Mouse (Mus musculus): ENCODE results near the gene Tnrc6c.

DNA sequence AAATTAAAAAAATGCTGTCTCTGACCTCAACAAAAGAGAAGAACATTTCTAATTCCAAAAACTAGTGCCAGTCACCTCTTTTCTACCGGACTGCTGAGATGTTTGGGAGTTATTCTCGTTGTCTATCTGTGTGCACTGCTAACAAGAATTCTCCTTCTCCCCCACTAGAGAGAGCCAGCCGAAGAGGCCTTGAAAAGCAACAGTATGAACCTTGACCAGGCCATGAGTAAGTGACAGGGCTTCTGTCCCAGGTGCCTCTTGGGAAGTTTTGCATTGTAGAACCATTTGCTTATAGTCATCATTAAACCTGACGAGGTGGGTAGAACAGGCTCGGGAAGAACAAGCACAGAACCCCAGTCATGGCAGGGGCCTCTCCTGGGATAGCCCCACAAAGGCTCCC is 84.0 kb downstream of the Tnrc6c start:
- TF ChIP-seq CHD2 (IDR thresholded peaks at IDR 0.05; ENCODE audit: low read length) (no peak), CTCF (conservative IDR thresholded peaks at IDR 0.05 in 1 of 2, IDR thresholded peaks at IDR 0.05 in 1 of 2; ENCODE audit: low read depth in 2 of 2, low read length in 2 of 2) (no peak), EP300 (IDR thresholded peaks at IDR 0.05; ENCODE audit: low read length) (no peak), MXI1 (IDR thresholded peaks at IDR 0.05; ENCODE audit: low read depth, low read length) (no peak), UBTF (IDR thresholded peaks at IDR 0.05; ENCODE audit: low read depth, low read length) (no peak), MAZ (IDR thresholded peaks at IDR 0.05; ENCODE audit: low read depth, low read length) (no peak), GABPA (IDR thresholded peaks at IDR 0.05; ENCODE audit: insufficient replicate concordance, low read depth, low read length) (no peak), HCFC1 (IDR thresholded peaks at IDR 0.05; ENCODE audit: low read depth, low read length) (no peak), POLR2A (IDR thresholded peaks at IDR 0.05; ENCODE audit: low read depth, low read length) (no peak), SIN3A (IDR thresholded peaks at IDR 0.05; ENCODE audit: low read length) (no peak), MAFK (IDR thresholded peaks at IDR 0.05; ENCODE audit: insufficient replicate concordance, low read length) (no peak), IRF4 (IDR thresholded peaks at IDR 0.05; ENCODE audit: low read depth, low read length) (no peak)
